Mouse (Mus musculus) retina, embryonic 14.5 days (tissue): Measurements from ENCODE around the gene Slc16a3.

Experiments
- DNase-seq: peaks from one replicate; pipeline ENCODE4 v3.0.0-alpha.2; 2015; ENCODE audit warnings: low spot score

Slc16a3 gene

GRCm38 (mm10) chr11:120979711-120980426, 31.6 kb downstream of the Slc16a3 start:
- no peak for DNase-seq

- no peak for DNase-seq
These were observed 32.3 kb downstream of the Slc16a3 start for GRCm38 (mm10) chr11:120980427-120981035.

GRCm38 (mm10) chr11:120981661-120982060, 33.4 kb downstream of the Slc16a3 start:
- no peak for DNase-seq

GRCm38 (mm10) chr11:120982459-120982858, 34.2 kb downstream of the Slc16a3 start:
- no peak for DNase-seq

GRCm38 (mm10) chr11:120984448-120985330, 36.4 kb downstream of the Slc16a3 start:
- no peak for DNase-seq

- DNase-seq = no peak
These were observed 39.3 kb downstream of the Slc16a3 start for GRCm38 (mm10) chr11:120987608-120988007.

- DNase-seq = no peak
These were observed 40.1 kb downstream of the Slc16a3 start for GRCm38 (mm10) chr11:120988410-120988809.

GRCm38 (mm10) chr11:120989523-120989922, 41.2 kb downstream of the Slc16a3 start:
- DNase-seq = peak; percentile 30

GRCm38 (mm10) chr11:120990126-120990781, 42.0 kb downstream of the Slc16a3 start:
- peak; percentile 46 for DNase-seq

GRCm38 (mm10) chr11:120990951-120991526, 42.8 kb downstream of the Slc16a3 start, which contains the start of gene Csnk1d:
TSS of gene Csnk1d (minus strand) at chr11:120991330.
- DNase-seq = peak; percentile 99

- DNase-seq = no peak
These were observed 43.5 kb downstream of the Slc16a3 start for GRCm38 (mm10) chr11:120991791-120992190.

- DNase-seq = no peak
These were observed 44.8 kb downstream of the Slc16a3 start for GRCm38 (mm10) chr11:120993080-120993479.

- no peak for DNase-seq
These were observed 45.3 kb downstream of the Slc16a3 start for GRCm38 (mm10) chr11:120993586-120993985.

GRCm38 (mm10) chr11:120994741-120995140, 46.5 kb downstream of the Slc16a3 start:
- DNase-seq = no peak

GRCm38 (mm10) chr11:121001966-121002365, 53.7 kb downstream of the Slc16a3 start:
- no peak for DNase-seq

- DNase-seq = no peak
These were observed 56.0 kb downstream of the Slc16a3 start for GRCm38 (mm10) chr11:121004281-121004680.

GRCm38 (mm10) chr11:121006184-121006583, 57.9 kb downstream of the Slc16a3 start:
- DNase-seq = no peak

GRCm38 (mm10) chr11:121010044-121010755, 61.9 kb downstream of the Slc16a3 start:
- DNase-seq = no peak
